Mouse (Mus musculus): Measurements from ENCODE around the gene Nucb1.

The Nucb1 gene

DNA sequence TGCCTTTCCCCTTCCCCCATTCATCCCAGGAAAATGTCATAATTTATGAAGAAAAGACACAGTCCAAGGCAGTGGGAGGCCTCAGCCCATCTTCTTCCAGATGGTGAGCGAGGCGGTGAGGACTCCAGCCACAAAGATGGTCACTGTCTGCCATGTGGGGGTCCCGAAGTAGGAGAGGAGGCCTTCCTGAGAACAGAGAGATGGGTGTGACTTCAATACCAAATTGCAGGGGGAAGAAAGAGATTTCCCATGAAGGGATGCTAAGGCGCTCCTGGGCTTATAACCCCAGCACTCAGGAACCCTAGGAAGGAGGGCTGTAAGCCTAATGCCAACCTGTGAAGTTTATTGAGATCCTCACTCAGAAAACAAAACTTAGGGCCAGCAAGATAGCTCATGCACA lies 48.4 kb downstream of the Nucb1 start:
- no peak for DNase-seq (ENCODE audit: low spot score)

DNA sequence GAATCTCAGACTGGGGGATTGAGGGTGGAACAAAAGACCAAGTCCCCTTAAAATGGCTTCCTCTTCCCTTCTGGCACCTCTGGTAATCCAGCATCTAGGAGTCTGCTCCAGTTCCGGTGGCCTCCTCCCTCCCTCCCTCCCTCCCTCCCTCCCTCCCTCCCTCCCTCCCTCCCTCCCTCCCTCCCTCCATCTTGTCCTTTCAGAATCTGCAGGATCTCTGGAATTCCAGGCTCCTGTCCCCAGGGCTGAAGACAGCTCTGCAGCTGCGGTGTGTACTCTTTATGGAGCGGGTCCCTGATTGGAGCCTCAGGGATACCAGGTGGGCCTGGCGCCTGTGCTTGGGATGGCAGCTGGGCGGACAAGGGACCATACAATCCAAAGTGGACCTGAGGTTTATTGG lies 48.9 kb downstream of the Nucb1 start:
- DNase-seq (ENCODE audit: low spot score), result peak; percentile 21

DNA sequence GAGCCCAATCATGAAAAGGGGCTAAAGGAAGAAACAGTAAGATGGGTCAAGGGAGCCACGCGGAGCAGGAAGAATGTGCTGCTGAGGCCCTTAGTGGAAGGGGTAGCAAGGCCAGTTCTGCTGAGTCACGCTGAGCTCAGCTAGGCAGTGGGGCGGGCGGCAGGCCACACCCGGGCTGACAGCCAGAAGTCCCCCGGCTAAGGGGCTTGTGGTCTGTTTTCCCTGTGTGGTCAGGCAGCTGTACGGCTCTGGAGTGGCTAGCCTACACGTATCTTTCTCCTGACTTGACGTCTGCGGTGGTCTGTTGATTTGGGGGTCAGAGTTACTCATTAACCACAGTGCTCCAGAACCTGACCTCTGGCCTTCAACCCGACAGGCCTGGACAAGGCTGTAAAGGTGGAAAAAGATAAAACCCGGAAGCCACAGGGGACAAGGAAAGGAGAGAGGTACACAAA lies 49.3 kb downstream of the Nucb1 start:
- DNase-seq (ENCODE audit: low spot score), result peak; percentile 76

DNA sequence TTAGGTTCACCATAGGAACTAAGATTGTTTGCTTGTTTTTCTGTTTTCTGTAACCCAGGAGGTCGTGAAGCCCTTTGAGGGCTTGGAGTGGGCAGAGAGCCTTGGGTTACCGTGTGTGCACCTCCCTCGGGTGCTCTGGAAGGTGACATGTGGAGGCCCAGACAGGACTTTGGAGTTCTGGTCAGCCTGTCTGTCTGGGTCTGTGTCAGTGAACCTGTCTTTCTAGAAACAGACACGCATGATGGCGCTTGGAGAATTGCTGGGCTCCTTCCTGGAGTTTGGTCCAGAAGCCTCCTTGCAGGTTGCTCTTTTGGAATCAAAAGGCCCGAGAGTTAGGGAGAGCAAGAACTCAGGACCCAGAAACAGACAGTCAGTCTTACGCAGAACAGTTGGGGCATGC lies 49.8 kb downstream of the Nucb1 start:
- DNase-seq (ENCODE audit: low spot score), result no peak

DNA sequence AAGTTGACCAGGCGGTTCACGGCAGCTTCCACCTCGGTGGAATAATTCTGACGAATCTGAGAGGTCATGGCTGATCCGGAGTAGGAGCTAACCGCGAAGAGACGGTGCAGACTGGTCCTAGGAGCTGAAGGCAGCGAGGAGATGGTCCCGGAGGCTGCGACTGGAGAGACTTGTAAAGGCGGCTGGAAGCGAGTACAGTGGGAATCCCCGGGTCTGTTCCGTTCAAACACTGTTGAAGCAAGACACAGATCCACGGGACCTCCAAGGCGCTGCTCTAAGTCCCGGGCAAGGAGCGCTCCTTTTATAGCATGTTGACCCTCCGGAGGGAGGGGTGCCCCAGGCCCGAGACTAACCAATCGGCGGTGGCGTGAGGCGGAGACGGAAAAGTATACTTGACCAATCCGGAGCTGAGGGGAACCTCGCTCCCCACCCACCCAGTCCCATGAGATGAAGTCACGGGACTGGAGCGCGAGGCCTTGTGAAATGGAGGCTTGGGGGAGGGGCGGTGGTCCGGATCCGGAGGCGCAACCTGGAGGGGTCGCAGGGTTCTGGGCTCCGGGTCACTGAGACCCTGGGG lies 50.6 kb downstream of the Nucb1 start, which contains the start of gene Ftl1:
Gene Ftl1 (minus strand): TSS at position 321 of the 577 bp plus-strand sequence.
- peak; percentile 99 for DNase-seq (ENCODE audit: low spot score)

DNA sequence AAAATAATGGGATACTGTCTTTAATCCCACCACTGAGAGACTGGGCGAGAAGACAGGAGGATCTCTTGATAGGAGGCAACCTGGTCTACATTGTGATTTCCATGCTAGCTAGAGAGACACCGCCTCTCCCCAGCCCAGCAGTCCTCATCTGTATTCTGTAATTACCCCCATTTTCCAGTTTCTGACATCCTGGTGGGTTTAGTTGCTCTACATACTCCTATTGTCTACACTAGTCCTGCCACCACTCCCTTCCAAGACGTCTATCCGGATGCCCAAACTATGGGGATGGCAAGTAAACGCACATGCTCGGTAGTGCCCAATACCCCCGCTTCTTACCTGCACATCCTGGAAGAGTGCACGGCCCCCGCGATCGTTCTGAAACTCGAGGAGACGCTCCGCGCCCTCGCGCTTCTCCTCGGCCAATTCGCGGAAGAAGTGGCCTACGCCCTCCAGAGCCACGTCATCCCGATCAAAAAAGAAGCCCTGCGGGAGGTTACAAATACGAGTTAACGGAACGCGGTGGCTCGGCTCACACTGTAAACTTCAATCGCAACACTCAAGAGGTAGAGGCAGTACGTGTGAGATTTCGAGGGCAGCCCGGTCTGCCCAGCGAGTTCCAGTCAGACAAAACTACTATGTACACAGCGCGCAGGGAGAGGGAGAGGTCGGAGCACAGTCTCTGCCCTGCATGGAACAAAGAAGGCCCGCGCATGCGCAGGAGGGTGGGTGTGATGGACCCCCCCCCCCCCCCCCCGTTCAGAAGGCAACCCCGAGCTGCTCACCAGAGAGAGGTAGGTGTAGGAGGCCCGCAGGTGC lies 51.2 kb downstream of the Nucb1 start:
- peak; percentile 85 for DNase-seq (ENCODE audit: low spot score)

DNA sequence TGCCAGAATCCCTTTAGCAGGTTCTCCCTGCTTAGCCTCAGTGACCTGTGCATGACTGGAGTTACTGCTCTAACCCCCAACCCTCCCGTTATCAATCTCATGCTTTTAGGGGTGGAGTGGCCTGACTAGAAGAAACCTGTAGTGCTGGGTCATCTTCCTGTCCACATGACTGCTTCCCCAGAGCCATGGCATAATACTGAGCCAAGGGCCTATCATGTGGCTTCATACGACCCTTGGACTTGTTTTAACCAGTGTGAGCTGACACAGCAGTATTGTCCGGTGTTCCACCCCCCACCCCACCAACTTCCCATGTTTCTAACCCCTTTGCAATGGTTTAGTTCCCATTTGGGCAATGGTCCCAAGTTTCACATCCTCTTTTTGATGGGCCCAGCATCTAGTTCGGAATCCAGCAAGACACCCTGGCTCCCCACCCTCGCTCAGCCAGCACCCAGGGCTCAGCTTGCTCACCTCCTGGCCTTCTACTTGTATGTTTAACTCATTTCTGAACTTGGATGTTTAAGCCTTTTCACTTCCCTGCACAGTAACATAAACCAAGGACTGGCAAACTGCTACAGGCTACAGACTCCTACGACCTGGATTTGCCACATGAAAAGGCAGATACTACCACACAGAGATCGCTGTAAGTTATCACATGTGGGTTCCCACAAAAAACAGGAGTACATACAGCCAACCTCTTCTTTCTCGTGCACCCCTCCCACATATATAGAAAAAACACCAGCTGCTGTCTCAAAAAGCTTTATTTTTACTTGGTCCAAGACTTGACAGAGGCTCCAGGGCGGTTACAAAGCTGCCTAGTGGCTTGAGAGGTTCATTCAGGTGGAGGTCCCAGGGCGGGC lies 52.8 kb downstream of the Nucb1 start:
- peak; percentile 30 for DNase-seq (ENCODE audit: low spot score)

DNA sequence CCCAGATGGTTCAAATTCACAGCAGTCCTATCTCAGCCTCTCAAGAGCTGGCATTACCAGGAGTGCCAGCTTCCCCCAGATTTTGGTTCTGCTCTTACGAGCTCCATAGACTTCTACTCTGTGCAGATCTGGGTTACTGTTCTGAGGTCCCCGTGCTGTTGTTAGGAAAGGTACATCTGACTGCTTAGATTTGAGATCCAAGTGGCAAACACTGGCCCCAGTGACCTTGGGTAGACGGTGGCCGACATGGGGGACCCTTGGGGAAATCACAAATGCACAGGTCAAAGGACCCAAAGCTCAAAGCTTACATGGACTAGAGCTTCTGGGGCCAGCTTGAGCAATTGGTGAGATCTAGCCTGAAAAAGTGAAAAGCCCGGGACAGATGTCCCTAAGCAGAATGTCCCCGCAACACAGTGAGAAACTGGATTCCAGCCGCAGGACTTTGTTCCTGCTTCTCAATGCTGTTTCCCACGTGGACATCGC lies 53.4 kb downstream of the Nucb1 start:
- DNase-seq (ENCODE audit: low spot score), result no peak

DNA sequence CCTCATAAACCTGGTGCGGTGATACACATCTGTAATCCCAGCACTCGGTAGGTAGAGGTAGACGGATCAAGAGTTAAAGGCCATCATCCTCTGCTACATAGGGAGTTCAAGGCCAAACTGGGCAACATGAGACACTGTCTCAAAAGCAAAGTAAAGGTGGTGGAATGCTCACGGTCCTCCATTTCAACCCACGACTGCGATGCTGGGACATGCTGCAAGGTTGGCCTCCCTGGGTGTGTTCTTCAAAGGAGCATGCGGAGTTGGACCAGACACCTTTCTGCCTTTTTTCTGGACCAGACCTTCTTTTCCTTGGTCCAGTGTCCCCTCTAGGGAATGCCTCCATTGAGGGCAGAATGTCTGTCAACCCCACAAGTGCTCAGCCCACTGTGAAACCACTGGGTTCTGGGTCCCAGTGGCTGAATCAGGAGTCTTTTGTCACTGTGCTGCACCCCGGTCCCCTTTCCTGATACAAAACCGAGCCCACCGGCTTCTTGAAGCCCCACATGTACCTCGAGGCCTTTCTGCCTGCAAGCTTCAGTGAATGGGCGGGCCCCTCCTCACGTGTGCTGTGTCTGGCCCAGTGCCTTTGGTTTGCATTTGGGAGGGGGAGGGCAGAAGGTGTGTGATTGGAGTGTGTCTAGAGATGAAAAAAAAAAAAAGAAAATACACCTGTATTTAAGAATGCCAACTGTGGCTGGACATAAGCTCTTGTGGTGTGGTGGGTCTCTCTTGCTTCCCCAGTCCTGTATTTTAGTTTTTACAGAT lies 54.1 kb downstream of the Nucb1 start:
- DNase-seq (ENCODE audit: low spot score), result no peak

DNA sequence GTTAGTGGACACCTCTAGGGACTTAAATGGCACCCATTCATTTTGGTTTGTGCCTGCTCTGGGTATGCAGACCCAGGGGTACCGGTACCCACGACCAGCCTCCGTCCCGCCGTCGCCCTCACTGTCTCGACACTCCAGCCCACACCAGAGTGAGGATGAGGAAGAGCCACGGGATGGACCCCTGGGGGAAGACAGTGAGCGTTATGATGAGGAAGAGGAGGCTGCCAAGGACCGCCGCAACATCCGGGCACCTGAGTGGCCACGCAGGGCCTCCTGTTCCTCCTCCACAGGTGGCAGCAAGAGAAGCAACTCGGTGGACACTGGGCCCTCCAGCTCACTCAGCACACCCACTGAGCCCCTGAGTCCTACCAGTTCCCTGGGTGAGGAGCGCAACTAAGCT lies 55.2 kb downstream of the Nucb1 start:
- no peak for DNase-seq (ENCODE audit: low spot score)

DNA sequence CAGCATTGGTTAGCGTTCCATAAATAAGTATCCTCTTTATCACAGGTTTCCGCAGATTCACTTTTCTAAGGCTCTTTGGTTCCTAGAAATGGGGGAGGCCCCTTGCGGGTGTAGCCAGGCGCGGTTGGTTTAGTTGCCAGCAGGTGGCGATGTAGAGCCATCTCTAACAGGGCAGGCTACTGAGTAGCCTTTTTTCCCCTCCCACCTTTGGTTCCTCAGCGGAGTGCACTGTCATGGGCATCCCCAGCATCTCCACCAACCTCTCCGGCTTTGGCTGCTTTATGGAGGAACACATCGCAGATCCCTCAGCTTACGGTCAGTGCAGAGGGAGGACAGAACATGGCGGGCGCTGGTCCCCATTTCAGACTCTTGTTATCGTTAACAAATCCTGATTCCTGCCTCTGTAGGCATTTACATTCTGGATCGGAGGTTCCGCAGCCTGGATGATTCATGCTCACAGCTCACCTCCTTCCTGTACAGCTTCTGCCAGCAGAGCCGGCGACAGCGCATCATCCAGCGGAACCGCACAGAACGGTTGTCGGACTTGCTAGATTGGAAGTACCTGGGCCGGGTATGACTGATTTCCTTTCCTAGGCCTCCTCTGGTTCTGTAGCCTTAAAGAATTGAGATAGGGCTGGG lies 58.7 kb downstream of the Nucb1 start:
- peak; percentile 90 for DNase-seq (ENCODE audit: low spot score)

DNA sequence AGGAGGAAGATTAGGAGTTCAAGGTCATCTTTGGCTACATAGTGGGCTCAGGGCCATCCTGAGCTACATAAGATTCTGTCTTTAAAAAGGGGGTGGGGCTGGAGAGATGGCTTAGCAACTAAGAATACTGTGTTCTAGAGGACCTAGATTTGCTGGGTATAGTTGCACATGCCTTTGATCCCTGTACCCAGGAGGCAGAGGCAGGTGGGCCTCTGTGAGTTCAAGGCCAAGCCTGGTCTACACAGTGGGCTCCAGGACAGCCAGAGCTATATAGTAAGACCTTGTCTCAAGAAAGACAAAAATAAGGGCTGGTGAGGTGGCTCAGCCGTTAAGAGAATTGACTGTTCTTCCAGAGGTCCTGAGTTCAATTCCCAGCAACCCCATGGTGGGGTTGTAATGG lies 60.2 kb downstream of the Nucb1 start:
- no peak for DNase-seq (ENCODE audit: low spot score)

DNA sequence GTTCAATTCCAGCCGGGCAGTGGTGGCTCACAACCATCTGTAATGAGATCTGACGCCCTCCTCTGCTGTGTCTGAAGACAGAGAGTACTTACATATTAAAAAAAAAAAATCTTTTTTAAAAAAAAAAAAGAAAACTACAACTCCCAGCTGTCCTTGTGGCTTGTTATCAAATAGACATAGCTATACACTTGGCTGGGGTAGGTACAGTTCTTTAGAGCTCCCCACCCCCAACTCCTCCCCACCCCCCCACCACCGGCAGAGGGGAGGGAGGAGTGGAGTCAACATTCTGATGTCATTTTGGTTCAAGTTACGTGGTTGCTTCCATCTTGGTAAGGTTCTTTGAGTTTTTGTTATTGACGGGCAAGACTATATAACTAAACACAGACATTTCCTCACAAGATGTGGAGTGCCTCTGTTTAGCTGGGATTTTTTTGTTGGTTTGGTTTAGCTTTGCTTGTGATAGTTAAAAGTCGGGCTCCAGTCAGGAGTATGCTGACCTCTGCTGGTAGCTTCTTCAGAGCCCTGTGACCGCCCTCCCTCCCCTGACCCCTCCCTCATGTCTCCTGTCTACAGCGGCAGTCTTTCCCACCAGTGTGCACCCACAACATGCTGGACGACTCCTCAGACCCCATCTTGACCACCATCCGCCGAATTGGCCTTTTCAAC lies 62.7 kb downstream of the Nucb1 start:
- DNase-seq (ENCODE audit: low spot score), result peak; percentile 44

DNA sequence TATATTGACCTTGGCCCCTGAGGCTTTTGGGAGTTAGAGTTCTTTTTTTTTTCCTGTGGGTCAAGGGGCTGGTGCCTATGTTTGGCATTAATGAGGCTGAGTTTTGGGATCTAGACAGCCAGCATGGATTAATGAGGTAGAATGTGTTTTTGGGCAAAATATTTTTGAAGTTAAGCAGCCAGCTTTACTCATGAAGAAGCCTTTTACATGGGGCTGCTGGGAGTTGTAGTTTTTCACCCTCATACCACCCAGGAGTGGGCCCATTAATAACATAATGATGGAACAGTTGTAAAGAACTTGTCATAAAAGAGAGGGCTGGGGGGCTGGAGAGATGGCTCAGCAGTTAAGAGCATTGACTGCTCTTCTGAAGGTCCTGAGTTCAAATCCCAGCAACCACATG lies 63.6 kb downstream of the Nucb1 start:
- no peak for DNase-seq (ENCODE audit: low spot score)

DNA sequence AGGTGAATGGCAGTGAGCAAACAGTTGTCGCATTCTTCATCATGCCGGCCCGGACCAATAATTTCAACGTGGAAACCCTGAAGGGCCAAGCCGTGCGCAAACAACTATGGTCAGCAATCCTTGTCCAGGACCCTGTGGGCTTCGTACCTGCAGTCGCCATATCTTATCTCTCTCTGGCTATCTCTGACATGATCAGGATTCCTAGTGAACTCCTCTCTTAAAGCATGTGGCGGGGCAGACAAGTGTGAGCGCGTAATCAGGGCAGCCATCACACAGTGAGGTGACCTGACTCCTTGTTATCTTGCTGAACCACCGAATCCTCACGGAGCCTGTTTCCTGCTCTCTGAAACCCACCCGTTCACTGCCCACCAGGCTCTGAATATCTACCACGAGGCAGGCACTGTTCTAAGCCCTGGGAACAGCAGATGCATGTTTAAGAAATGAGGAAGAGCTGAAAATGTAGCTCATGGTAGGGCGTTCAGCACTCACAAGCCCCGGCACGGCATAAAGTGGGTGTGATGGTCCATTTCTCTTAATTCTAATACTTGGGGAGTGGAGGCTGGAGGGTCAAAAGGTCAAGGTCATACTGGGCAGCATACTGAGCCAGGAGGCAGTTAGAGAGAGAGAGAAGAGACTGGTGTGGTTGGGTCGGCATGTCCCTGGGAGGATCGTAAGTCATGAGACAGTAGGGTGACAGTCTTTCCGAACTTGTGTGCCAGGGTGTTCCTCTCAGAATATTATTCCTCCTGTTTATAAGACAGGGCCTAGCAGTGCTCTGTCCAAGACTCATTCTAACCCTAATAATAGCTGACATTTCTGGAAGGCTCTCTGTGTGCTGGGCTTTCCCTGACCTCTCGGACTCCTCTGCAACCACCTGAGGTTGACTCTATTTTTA lies 66.4 kb downstream of the Nucb1 start:
- DNase-seq (ENCODE audit: low spot score), result no peak
